Mouse (Mus musculus) gastrocnemius, adult 8-10 months (tissue): Measurements from ENCODE around the gene Iqschfp. TPM values are rescaled to one million over a fixed set of nuclear protein-coding genes. Genes with fewer than 3 reads are reported as not detected.

Source experiments
- DNase-seq, 2 experiments: peaks; one replicate each; pipeline ENCODE4 v3.0.0; 2022; ENCODE audit warnings: low spot score in 2 of 2
- total RNA-seq, 4 experiments: library from RNA; stranded (reverse); gene quantifications; 2 replicates each; pipeline ENCODE4 v1.2.4; 2022

Iqschfp gene
- total RNA-seq, 4 experiments from 2014 or later: not detected

DNA sequence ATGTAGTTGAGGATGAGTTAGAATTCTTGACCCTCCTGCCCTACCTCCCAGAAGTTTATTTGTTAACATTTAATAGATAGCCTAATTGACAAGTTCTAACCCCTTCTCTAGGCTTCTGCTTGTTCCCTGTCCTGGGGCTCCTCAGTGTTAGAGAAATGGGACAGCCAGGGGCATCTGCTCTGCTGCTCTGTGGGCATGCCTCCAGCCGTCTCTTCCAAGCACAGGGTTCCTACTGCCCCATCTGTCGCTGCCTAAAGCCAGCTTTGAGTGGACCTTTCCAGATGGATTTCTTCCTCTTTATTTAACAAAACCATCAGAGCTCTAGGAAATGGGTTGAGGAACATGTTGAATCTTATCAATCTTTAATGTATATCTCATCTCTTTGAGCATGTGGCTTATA is 529.8 kb downstream of the Iqschfp start:
- no peak for DNase-seq

DNA sequence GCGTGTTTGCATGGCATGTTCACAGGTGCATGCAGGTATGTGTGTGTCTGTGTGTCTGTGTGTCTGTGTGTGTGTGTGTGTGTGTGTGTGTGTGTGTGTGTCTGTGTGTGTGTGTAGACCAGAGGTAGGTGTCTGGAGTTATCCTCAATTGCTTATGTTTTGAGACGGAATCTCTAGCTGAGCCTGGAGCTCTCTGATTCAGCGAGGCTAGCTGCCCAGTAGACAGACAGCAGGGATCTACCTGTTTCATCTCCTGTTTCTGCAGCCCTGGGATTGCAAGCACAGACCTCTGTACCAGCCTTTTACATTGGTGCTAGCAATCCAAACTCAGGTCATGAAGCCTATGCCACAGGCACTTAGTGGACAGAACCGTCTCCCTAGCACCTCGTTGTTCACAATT is 536.0 kb downstream of the Iqschfp start:
- no peak for DNase-seq

DNA sequence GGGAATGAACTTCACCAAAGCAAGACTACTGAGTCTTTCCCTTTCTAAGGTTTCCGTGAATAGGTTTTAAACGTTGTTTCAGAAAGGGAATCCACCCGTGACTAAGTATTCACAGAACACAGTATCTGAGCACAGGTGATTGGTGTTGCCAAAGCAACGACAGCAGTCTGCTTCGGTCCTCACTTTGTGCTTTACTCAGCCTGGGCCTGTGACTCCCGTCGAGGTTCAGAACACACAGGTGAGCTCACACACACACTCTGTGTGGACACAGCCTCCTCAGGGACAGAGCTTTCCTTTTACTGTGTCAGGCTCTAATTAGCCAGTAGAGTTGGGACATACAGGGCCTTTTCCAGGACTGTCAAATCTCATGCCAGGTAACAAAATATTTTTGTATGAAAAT is 542.4 kb downstream of the Iqschfp start:
- DNase-seq: no peak

DNA sequence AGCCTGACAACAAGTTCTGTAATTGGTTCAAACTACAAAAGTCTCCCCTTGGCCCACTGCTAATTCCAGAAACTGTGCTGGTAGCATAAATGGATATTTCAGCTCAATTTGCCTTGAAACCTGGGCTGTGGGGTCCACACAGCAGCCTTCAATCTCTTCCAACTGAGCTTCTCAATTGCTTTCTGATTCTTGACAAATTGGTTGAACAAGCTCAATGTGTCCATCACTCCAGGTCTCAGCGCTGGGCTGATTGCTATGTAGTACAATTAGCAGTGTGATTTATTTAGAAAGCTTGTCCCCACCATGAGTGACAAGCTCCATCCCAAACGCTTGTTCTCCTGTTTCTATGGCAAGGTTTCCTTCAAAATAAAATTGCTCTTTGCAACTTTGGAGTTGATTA is 542.9 kb downstream of the Iqschfp start:
- no peak for DNase-seq

DNA sequence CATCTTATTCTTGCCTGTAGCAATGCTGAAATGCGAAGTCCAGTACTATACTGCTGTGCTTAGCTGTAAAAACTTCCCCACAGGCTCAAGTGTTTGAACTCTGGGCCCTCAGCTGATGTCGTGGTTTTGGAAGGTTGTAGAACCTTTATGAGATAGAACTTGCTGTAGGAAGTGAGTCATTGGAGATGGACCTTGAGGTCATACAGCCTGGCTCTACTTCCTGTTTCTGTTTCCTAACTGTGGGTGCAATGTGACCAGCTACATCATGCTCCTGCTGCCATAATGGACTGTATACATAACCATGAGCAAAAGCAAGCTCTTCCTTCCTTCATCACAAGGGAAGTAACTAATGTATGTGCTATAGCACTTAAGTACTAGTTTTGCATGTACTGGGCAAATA is 556.4 kb downstream of the Iqschfp start:
- no peak for DNase-seq

DNA sequence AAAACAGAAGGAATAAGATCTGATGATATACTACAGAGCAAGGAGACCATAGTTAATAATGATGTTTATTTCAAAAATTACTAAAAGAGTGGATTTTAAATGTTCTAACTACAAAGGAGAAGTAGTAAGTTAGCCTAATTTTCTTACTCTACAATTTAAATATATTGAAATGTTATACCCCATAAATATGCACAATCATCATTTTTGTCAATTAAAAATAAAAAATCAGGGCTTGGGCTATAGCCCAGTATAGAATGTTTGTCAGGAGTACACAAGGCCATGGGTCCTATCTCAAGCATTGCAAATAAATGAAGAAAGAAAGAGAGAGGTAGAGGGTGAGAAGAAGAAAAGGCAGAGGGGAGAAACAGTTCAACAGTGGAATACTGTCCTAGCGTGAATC is 559.6 kb downstream of the Iqschfp start:
- no peak for DNase-seq

DNA sequence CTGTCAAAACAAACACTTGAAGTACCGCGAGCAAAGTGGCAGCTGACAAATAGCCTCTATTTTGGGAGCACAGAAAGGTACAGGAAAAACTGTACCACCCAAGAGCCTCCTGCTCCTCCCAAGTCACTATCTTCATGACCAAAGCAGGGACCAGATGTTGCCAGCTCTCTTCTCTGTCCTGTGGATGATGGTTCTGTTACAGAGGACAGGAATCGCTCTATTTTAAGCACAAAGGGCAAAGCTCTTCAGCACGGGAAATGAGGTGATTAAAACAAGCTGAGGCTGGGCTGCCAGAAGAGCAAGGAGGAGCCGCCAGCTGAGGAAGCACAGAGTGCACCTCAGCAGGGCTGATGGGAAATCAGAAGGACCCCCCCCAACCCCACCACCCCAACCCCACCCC is 561.2 kb downstream of the Iqschfp start:
- no peak for DNase-seq

DNA sequence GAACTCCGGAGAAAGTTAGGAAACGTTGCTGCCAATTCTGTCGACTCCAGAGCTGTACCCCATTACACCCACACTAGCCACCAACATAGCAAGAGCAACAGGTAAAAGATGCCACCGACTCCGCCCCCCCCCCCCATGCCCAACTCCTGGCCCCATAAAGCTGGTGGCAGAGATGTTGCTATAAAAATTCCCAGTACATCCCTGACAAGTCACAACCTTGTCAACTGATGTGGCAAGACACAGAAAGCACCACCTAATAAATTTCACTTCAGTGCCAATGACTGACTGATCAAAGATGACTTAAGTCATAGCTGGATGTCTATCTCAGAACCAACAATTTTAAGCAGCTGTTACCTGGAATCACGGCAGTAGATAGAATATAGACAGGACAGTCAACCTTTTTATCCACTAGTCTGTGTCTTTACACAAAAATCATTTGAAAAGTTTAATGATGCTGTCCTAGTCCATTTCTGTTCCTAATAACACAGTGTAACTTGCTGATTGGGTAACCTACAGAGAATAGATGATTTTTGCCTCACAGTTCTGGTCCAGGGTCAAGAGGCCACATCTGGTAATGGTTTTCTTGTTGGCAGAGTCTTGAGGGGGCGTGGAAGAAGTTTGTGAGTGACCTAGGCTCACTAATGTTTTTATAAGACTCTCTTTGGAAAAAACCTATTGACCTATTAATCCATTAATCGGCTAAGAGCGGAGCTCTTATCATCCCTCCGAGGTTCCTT is 561.9 kb downstream of the Iqschfp start:
- DNase-seq: peak in 1 of 2 experiments; percentile 8

DNA sequence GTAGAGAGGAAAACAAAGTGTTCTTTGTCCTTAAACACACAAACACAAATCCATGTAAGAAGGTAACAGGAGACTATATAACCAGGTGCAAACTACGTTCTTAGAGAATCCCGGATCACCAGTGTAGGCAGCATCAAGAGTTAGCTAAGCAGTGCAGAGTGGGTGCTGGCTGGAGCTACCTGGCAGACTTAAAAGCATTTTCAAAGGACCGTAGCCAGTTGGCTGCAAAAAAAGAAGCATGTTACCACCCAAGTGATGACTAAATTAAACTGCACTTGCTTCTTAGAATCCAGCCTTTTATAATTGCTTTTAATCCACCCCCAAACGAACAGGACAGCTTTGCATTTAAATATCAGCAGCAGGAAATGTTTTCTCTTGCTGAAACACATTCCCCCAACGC is 574.6 kb downstream of the Iqschfp start:
- no peak for DNase-seq

DNA sequence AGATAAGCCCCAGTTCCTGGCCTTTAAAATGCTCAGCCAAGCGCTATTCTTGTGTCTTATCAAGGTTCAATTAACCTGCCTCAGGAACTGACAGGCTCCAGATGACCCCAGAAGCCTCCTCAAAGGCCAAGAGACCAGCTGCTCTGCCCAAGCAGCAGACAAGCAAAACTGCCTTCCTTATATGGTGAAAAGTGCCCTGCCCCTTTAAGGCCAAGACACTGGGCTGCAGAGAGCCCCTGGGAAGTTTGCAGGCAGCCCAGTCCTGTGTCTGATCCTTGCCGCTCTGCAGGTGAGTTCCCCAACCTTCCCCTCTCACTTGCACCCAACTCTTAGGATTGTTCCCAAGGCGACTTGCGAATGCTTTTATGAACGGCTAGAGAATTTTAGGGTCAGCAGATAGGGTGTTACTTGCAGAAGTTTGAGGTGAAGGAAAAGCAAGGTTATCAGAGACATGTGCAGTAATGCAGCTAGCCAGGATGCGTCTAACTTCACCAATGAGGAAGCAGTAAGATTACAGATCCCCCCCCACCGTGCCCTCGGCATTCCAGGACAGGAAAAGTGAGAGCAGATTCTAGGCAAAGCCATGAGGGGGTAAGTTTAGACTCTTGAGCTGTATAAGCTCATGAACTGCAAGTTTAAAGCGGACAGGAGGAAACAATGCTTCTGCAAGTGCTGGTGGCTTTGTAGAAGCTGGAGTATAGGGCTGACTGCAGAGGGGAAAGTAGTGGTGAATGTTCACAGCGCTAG is 576.1 kb downstream of the Iqschfp start:
- no peak for DNase-seq

DNA sequence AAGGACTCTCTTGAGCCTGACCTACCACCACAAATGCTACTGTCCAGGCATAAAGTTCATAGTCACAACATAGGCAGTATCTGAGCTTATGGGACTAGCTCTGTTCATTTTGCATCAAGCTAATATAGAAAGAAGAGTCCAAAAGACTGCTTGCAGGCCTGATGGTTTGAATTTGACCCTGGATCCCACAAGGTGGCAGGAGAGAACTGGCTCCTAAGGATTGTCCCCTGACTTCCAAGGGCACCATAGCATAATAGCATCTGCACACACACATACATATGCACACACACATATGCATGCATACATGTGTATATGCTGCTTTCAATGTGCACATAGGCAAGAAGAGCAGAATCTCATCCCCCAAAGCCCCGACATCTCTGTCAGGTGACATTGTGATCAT is 577.6 kb downstream of the Iqschfp start:
- no peak for DNase-seq

DNA sequence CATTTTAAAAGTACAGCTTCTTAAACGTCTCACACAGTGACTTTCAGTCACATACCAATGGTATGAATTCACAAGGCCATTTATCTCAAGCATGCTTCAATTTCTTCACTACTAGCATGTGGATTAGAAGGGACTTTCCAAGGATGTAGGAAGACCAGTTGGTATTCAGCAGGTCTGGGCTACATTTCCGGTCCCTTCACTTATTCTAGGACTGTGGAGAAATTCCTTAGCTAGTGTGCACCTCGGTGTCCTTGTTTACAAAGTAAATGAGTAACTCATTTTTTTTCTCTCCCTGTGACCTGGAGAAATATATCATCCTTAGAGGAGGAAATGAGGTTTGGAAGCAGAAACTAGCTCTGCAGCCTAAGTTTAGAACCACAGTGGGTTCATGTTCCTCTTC is 578.0 kb downstream of the Iqschfp start:
- no peak for DNase-seq

DNA sequence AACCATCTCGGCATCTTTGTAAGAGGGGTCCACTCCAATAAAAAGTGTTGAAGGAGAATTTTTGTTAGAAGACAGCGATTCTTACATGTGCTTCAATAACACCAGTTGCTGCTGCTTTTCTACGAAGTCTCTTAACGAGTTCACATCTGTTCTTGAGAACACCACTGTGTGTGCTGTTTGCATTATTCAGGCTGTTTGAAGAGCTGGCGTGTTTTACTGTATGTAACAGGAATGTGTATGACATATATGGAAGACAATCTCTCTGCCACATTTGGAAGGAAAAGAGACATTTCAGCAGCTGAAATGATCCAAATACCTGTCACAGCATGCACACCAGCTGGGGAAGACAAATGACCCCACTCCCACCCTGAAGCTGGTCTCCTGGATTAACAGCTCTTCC is 578.6 kb downstream of the Iqschfp start:
- no peak for DNase-seq

DNA sequence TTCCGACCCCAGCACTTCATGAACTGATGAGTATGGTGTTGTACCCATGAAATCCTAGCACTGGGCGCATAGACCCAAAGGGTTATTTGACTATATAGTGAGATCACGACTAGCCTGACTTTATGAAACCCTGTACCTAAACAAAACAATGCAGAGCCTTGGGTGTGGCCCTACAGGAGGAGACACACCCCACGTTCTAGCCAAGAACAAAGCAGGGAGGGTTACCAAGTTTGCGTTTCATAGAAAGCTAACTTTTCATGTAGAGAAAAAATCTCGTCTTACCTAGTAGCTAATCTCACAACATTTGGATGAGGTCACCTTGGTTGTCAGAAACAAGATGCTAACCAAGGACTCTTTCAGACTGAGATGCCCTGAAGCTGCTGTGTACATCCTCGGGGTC is 584.3 kb downstream of the Iqschfp start:
- DNase-seq: no peak

DNA sequence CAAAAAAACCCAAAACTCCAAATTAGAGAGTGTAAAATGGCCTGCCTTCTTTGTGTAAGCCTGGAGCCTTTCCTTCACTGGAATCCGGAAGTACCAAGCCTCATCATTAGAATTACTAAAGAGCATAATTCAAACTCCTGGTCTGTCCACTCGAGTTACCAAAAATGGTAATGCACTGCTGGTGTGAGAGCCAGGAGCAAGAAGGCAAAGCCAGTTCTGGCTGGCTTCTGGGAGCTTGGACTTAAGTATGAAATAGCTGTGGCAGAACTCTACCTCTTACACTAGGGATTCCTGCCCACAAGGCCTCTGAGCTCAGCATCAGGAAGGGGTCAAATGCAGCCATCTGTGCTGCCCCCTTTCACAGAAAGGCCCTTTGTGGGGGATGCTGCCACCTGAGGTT is 585.4 kb downstream of the Iqschfp start:
- no peak for DNase-seq

DNA sequence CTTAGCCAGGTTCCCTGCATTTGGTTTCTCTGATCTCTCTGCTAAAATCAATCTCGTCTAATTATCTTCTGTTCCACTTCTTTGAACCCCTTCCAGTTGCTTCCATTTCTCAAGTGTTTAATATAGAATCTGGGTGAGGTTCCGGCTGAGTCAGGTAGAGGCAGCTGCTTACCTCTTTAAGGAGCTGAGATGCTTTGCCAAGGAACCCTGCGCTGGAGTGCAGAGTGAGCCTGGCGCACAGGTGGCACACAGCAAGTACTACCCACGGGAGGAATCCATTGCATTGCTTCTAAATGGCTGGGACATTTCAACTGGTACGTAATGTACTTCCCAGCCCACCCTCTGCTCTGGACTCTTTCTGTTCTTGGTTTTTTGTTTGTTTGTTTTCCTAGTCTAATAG is 587.2 kb downstream of the Iqschfp start:
- no peak for DNase-seq

DNA sequence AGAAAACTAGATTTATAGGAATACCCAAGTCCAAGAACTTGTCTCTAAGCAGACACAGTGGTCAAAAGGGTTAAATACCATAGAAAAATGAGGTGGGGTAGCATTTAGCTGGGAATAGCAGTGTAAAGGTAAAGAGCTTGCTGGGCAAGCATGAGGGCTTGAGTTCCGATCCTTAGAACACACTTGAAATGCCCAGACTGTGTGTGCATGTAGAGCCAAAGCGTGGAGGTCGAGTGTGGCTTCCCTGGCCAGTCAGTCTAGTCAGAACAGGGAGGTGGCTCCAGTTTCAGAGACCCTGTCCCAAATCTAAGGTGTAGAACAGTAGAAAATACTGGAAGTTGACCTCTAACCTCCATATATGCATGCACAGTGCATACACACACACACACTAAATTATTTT is 591.5 kb downstream of the Iqschfp start:
- DNase-seq: no peak

DNA sequence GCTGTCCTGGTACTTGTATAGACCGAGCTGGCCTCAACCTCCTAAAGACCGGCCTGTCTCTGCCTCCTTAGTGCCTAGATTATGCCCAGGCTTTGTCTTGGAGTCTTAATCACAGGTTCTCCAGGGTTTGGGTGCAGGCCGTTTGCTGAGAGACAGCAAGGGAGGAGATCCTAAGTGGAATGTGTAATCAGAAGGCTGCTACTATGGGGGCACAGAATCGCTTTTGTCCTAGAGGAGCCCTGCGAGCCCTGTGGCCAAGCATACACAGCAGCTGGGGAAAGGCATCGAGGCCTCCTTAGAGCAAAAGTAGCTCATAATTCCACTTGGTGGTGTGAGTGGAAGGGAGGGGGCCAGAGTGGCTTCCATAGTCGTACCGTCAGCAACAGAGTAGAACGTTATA is 592.0 kb downstream of the Iqschfp start:
- DNase-seq: no peak

DNA sequence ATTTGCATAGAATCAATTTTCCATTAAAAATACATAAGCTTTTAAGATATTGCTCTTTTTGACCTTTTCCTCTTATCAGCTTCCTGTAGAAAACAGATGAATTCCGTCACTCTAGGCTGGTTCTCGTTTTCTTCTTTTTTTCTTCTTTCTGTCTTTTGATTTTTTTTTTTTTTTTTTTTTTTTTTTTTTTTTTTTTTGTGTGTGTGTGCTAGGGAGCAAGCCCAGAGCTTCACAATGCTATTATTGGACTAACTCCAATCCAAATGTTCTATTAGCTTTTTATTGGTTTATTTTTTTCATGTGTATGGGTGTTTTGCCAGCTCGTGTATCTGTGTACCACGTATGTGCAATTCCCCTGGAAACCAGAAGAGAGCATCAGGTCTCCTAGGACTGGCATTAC is 592.5 kb downstream of the Iqschfp start:
- DNase-seq: no peak

DNA sequence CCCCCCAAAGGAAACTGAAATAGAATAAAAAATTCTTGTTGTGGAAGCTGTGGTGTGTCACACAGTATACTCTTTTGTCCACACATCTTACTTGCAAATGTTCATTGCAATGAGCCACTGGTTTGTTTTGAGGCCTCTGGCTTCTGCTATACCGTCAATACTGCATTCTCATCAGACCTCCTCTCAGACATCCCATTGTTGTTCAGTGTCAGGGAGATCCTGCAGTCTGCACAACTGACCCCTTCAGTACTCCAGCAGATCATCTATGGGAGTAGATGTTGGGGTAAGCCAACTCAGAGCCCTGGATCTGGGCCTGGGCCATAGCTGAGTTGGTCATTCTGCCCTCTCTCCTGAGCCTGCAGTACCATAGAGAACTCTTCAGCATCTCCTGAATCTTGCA is 595.6 kb downstream of the Iqschfp start:
- DNase-seq: no peak

DNA sequence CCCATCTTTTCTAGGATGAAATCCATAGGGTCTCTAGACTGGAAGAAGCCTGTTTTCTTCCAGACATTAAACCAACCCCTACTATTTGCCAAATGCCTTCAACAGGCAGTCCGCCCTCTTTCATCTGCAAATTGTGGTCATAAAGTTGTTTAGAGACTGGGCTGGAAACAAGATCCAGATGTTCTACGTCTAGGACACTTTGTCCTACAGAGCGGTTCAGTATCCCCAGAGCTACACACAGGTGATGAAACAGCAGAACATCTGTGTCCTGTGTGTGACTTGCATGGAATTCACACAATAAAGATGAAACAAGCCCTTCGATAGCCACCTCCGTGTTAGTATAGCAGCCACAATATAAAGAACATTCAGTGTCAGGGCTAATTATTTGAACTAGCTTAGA is 596.3 kb downstream of the Iqschfp start:
- DNase-seq: no peak

DNA sequence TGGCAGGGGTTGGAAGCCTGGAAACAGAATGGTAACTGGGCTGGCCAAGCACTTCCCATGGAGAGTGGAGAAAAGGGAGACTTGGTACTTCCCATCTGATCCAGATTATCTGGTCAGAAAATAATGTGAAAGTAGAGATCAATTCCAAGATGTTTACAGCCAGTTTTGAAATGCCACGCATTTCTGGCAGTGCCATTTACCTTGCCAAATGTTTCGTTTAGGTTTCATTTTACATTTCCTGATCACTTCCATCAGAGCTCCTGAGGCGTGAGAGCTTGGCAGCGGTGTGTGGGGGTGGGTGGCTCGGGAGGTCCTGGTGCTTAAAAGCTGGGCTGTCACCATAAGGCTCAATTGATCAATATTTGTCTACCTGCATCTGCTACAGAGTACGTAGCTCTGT is 599.5 kb downstream of the Iqschfp start:
- no peak for DNase-seq

DNA sequence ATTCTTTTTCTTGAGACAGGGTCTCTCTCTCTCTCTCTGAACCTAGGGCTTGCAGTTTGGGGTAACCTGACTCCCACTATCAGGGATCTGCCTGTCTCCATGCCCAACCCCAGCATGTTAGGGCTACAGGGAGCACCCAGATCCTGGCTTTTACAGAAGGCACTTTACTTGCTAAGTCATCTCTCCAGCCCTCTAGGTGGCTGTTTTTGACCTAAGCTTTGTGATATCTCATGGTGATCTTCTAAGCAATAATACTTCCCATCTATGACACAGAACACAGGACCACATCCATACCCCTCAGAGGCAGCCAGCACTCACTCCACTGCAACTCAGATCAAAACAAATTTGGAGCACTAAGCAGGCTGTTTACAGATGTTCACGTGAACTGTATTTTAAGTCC is 600.0 kb downstream of the Iqschfp start:
- DNase-seq: no peak
